Mouse (Mus musculus) embryo, embryonic 10 days (tissue): ENCODE measurements around the gene Ndufa11.

Experiments
- DNase-seq: peaks from one replicate; pipeline ENCODE4 v3.0.0-alpha.2; 2015; ENCODE audit warnings: low spot score

Ndufa11 gene

GRCm38 (mm10) chr17:56761077-56761476 is 43.5 kb downstream of the Ndufa11 start:
- DNase-seq = no peak

GRCm38 (mm10) chr17:56761991-56762410 is 44.4 kb downstream of the Ndufa11 start:
- DNase-seq = peak; percentile 95

- DNase-seq = peak; percentile 78
Observed at GRCm38 (mm10) chr17:56762769-56763731, 45.5 kb downstream of the Ndufa11 start.

- DNase-seq = no peak
Observed at GRCm38 (mm10) chr17:56763741-56764250, 46.2 kb downstream of the Ndufa11 start.

GRCm38 (mm10) chr17:56764474-56765354 is 47.1 kb downstream of the Ndufa11 start, which contains the start of gene Dus3l:
TSS of gene Dus3l (plus strand) at chr17:56764757.
- DNase-seq = peak; percentile 88

GRCm38 (mm10) chr17:56765431-56765830 is 47.9 kb downstream of the Ndufa11 start:
- no peak for DNase-seq

GRCm38 (mm10) chr17:56766631-56767405 is 49.3 kb downstream of the Ndufa11 start:
- DNase-seq = no peak

GRCm38 (mm10) chr17:56767531-56768135 is 50.1 kb downstream of the Ndufa11 start:
- DNase-seq = no peak

- DNase-seq = no peak
Observed at GRCm38 (mm10) chr17:56768941-56769340, 51.4 kb downstream of the Ndufa11 start.

- DNase-seq = no peak
Observed at GRCm38 (mm10) chr17:56769950-56770349, 52.4 kb downstream of the Ndufa11 start, which contains the start of gene Prr22. TSS of gene Prr22 (plus strand) at chr17:56770250.
